Mouse (Mus musculus): Measurements from ENCODE around the gene Pkmyt1. TPM values are rescaled to one million over a fixed set of nuclear protein-coding genes. Genes with fewer than 3 reads are reported as not detected.

Pkmyt1 gene
- polyA plus RNA-seq (2012; rRNA removed): 24.8 and 29.8 TPM in 2 replicates

GRCm38 (mm10) chr17:23725999-23726757, at the start of gene Pkmyt1:
Pkmyt1 (plus strand) TSS chr17:23726336.

GRCm38 (mm10) chr17:23677236-23677679, 48.9 kb upstream of the Pkmyt1 start, which contains the start of gene Tnfrsf12a:
Tnfrsf12a (minus strand) TSS chr17:23677468.

GRCm38 (mm10) chr17:23679127-23679835, 46.9 kb upstream of the Pkmyt1 start, which contains the start of gene Cldn6:
Cldn6 (plus strand) TSS chr17:23679249.

GRCm38 (mm10) chr17:23683856-23684672, 42.1 kb upstream of the Pkmyt1 start, which contains the start of gene Cldn9:
Cldn9 (minus strand) TSS chr17:23684026.

GRCm38 (mm10) chr17:23722376-23723125, 3.6 kb upstream of the Pkmyt1 start, which contains the start of gene 1520401A03Rik:
1520401A03Rik (minus strand) TSS chr17:23722783.

GRCm38 (mm10) chr17:23740598-23741021, 14.5 kb downstream of the Pkmyt1 start, which contains the start of gene Paqr4:
Paqr4 (minus strand) TSS chr17:23740867.

GRCm38 (mm10) chr17:23745301-23746251, 19.4 kb downstream of the Pkmyt1 start, which contains the start of gene Kremen2:
Kremen2 (minus strand) TSS chr17:23745833.

GRCm38 (mm10) chr17:23771284-23772218, 45.4 kb downstream of the Pkmyt1 start, which contains the start of gene Flywch1:
Flywch1 (minus strand) TSS chr17:23771602.

GRCm38 (mm10) chr17:23785561-23786471, 59.7 kb downstream of the Pkmyt1 start, which contains the start of gene Flywch2:
Flywch2 (minus strand) TSS chr17:23786081.

Other genes with a start within 250 kb of the Pkmyt1 start
- gene Vmn2r117, start 246.6 kb upstream of the Pkmyt1 start, polyA plus RNA-seq (2012; rRNA removed): not detected in 2 replicates
- 3.0 and 3.8 TPM in 2 replicates for gene Zfp213, start 162.1 kb upstream of the Pkmyt1 start, polyA plus RNA-seq (2012; rRNA removed)
- 1.7 TPM in 2 replicates for gene Zfp13, start 126.8 kb upstream of the Pkmyt1 start, polyA plus RNA-seq (2012; rRNA removed)
- 0.03 TPM in 1 of 2 replicates, not detected in the other for gene Zscan10, start 125.5 kb upstream of the Pkmyt1 start, polyA plus RNA-seq (2012; rRNA removed)
- 0.10 and 0.12 TPM in 2 replicates for gene Mmp25, start 81.1 kb upstream of the Pkmyt1 start, polyA plus RNA-seq (2012; rRNA removed)
- gene Bicdl2, start 65.8 kb upstream of the Pkmyt1 start, polyA plus RNA-seq (2012; rRNA removed): 0.03 TPM in 1 of 2 replicates, not detected in the other
- gene Hcfc1r1, start 52.7 kb upstream of the Pkmyt1 start, polyA plus RNA-seq (2012; rRNA removed): 11.5 and 12.4 TPM in 2 replicates
- 16.5 and 18.5 TPM in 2 replicates for gene Thoc6, start 52.5 kb upstream of the Pkmyt1 start, polyA plus RNA-seq (2012; rRNA removed)
- 1.6 and 1.8 TPM in 2 replicates for gene Tnfrsf12a, start 48.9 kb upstream of the Pkmyt1 start, polyA plus RNA-seq (2012; rRNA removed)
- gene Cldn6, start 47.1 kb upstream of the Pkmyt1 start, polyA plus RNA-seq (2012; rRNA removed): 0.38 and 0.81 TPM in 2 replicates
- not detected in 2 replicates for gene Cldn9, start 42.3 kb upstream of the Pkmyt1 start, polyA plus RNA-seq (2012; rRNA removed)
- gene 1520401A03Rik, start 3.6 kb upstream of the Pkmyt1 start, polyA plus RNA-seq (2012; rRNA removed): 0.02 and 0.03 TPM in 2 replicates
- gene Paqr4, start 14.5 kb downstream of the Pkmyt1 start, polyA plus RNA-seq (2012; rRNA removed): 3.6 and 3.8 TPM in 2 replicates
- 0.07 TPM in 1 of 2 replicates, not detected in the other for gene Kremen2, start 19.5 kb downstream of the Pkmyt1 start, polyA plus RNA-seq (2012; rRNA removed)
- gene Flywch1, start 45.3 kb downstream of the Pkmyt1 start, polyA plus RNA-seq (2012; rRNA removed): 3.9 and 4.2 TPM in 2 replicates
- gene Flywch2, start 59.7 kb downstream of the Pkmyt1 start, polyA plus RNA-seq (2012; rRNA removed): 0.78 and 0.93 TPM in 2 replicates
- gene Srrm2, start 64.2 kb downstream of the Pkmyt1 start, polyA plus RNA-seq (2012; rRNA removed): 104 and 131 TPM in 2 replicates
- gene Elob, start 102.8 kb downstream of the Pkmyt1 start, polyA plus RNA-seq (2012; rRNA removed): 283 and 297 TPM in 2 replicates
- gene Prss33, start 109.7 kb downstream of the Pkmyt1 start, polyA plus RNA-seq (2012; rRNA removed): not detected in 2 replicates
- gene Prss32, start 117.5 kb downstream of the Pkmyt1 start, polyA plus RNA-seq (2012; rRNA removed): not detected in 2 replicates
- gene Prss41, start 117.8 kb downstream of the Pkmyt1 start, polyA plus RNA-seq (2012; rRNA removed): 0.11 and 0.14 TPM in 2 replicates
- not detected in 2 replicates for gene Prss21, start 141.7 kb downstream of the Pkmyt1 start, polyA plus RNA-seq (2012; rRNA removed)
- gene Dcpp1, start 154.5 kb downstream of the Pkmyt1 start, polyA plus RNA-seq (2012; rRNA removed): not detected in 2 replicates
- gene Dcpp2, start 154.5 kb downstream of the Pkmyt1 start, polyA plus RNA-seq (2012; rRNA removed): not detected in 2 replicates
- gene Dcpp3, start 191.1 kb downstream of the Pkmyt1 start, polyA plus RNA-seq (2012; rRNA removed): not detected in 2 replicates
- gene Sbp, start 215.3 kb downstream of the Pkmyt1 start, polyA plus RNA-seq (2012; rRNA removed): 0.02 TPM in 1 of 2 replicates, not detected in the other
- gene Sbpl, start 228.9 kb downstream of the Pkmyt1 start, polyA plus RNA-seq (2012; rRNA removed): not detected in 2 replicates

Measured in liver, embryonic 14 days (tissue).